Mouse (Mus musculus): ENCODE results near the gene Slc25a10.
A peak's percentile ranks its signal among the peaks of the same experiment; 100 is the strongest.
"Not testable (repeated sequence)": the region's sequence is repeated elsewhere in the genome, so short reads cannot be mapped to it uniquely, and the experiment has no call there.

Gene Slc25a10

GRCm38 (mm10) chr11:120510375-120511030 is 18.9 kb downstream of the Slc25a10 start:
- DNase-seq (ENCODE audit: low spot score): peak; percentile 47

- DNase-seq (ENCODE audit: low spot score): peak; percentile 75
Measured at GRCm38 (mm10) chr11:120512790-120513453, 21.3 kb downstream of the Slc25a10 start.

GRCm38 (mm10) chr11:120514262-120514661 is 22.6 kb downstream of the Slc25a10 start:
- DNase-seq (ENCODE audit: low spot score): not testable (repeated sequence)

GRCm38 (mm10) chr11:120515611-120516010 is 24.0 kb downstream of the Slc25a10 start:
- peak; percentile 92 for DNase-seq (ENCODE audit: low spot score)

GRCm38 (mm10) chr11:120517147-120517546 is 25.5 kb downstream of the Slc25a10 start:
- no peak for DNase-seq (ENCODE audit: low spot score)

- DNase-seq (ENCODE audit: low spot score): no peak
Measured at GRCm38 (mm10) chr11:120518027-120518426, 26.4 kb downstream of the Slc25a10 start.

- DNase-seq (ENCODE audit: low spot score): no peak
Measured at GRCm38 (mm10) chr11:120518558-120518957, 26.9 kb downstream of the Slc25a10 start.

- DNase-seq (ENCODE audit: low spot score): peak; percentile 27
Measured at GRCm38 (mm10) chr11:120519738-120520137, 28.1 kb downstream of the Slc25a10 start.

GRCm38 (mm10) chr11:120520498-120520897 is 28.9 kb downstream of the Slc25a10 start:
- no peak for DNase-seq (ENCODE audit: low spot score)

- no peak for DNase-seq (ENCODE audit: low spot score)
Measured at GRCm38 (mm10) chr11:120520967-120521540, 29.4 kb downstream of the Slc25a10 start.

GRCm38 (mm10) chr11:120522581-120522980 is 30.9 kb downstream of the Slc25a10 start:
- no peak for DNase-seq (ENCODE audit: low spot score)

- no peak for DNase-seq (ENCODE audit: low spot score)
Measured at GRCm38 (mm10) chr11:120525959-120526358, 34.3 kb downstream of the Slc25a10 start.

- no peak for DNase-seq (ENCODE audit: low spot score)
Measured at GRCm38 (mm10) chr11:120527690-120528354, 36.2 kb downstream of the Slc25a10 start.

- no peak for DNase-seq (ENCODE audit: low spot score)
Measured at GRCm38 (mm10) chr11:120528903-120529302, 37.3 kb downstream of the Slc25a10 start.

- DNase-seq (ENCODE audit: low spot score): peak; percentile 54
Measured at GRCm38 (mm10) chr11:120530085-120530964, 38.7 kb downstream of the Slc25a10 start, which contains the start of gene Gcgr. Gcgr (plus strand) TSS chr11:120530699.

GRCm38 (mm10) chr11:120531646-120532045 is 40.0 kb downstream of the Slc25a10 start:
- DNase-seq (ENCODE audit: low spot score): no peak

- no peak for DNase-seq (ENCODE audit: low spot score)
Measured at GRCm38 (mm10) chr11:120534093-120534492, 42.5 kb downstream of the Slc25a10 start.

GRCm38 (mm10) chr11:120535145-120535544 is 43.5 kb downstream of the Slc25a10 start:
- DNase-seq (ENCODE audit: low spot score): no peak

GRCm38 (mm10) chr11:120535804-120536203 is 44.2 kb downstream of the Slc25a10 start:
- DNase-seq (ENCODE audit: low spot score): no peak

- no peak for DNase-seq (ENCODE audit: low spot score)
Measured at GRCm38 (mm10) chr11:120538485-120538884, 46.8 kb downstream of the Slc25a10 start.

- no peak for DNase-seq (ENCODE audit: low spot score)
Measured at GRCm38 (mm10) chr11:120538955-120539284, 47.3 kb downstream of the Slc25a10 start.

Measured in embryo, embryonic 10.5 days (tissue).